Mouse (Mus musculus): Measurements from ENCODE around the gene Cyp3a57.
A peak's percentile ranks its signal among the peaks of the same experiment; 100 is the strongest.
"Not testable (repeated sequence)": the region's sequence is repeated elsewhere in the genome, so short reads cannot be mapped to it uniquely, and the experiment has no call there.

Cyp3a57 gene

GRCm38 (mm10) chr5:145344941-145345340 is at the start of gene Cyp3a57:
Cyp3a57 (plus strand) TSS chr5:145345279.
- DNase-seq: peak; percentile 46

DNA sequence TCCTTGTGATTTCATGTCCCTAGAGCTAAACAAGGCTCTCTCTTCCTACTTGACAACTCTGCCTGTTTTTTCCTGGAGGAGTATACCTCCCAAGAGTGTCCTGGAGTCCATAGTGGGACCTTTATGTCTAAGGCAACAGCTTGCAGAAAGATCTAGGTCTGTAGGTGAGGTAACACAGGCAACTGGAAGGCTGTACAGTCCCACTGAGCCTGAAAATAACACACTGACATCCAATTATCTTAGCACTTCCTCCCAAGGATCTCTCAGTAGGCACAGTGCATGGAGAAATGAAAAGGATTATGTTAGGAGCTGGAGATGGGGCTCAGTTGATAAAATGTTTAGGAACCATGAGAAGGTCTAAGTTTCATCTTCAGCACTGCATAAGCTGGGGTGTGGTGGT is 44.6 kb upstream of the Cyp3a57 start:
- peak; percentile 59 for DNase-seq

- DNase-seq: not testable (repeated sequence)
Measured at GRCm38 (mm10) chr5:145301796-145302195, 43.3 kb upstream of the Cyp3a57 start.

DNA sequence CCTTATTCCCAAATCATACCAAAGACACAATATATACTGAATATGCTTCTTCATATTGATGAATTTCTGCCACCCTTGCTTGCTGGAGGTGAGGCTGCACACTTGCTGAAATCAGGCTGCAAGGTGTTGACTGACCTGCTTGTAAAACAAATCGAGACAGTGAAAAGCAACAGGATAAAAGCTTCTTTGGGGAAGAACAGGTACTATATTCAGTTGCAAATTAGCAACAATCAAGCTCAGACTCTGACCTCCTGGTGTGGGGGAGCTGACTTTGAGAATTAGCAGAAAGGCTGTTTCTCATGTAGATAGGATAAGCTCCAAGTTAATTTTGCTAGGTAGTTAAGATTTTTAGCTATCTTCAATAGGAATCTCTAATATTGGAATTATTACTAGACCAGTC is 42.7 kb upstream of the Cyp3a57 start:
- DNase-seq: no peak

DNA sequence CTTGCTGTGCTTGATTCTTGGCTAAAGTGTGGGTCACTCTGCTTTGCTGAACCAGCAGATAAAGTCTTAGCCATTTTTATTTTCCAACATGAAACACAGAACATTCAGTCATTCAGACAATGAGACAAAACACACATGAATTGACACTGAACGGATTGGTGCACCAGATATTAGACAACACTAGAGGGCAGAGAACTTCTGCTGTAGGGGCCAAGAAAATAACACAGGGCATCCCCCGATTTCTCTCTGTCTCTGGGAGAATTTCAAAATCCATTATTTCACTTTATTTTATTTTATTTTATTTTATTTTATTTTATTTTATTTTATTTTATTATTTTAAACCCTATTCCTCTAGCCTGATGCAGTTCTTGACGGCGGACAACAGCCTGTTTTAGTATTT is 38.1 kb upstream of the Cyp3a57 start:
- DNase-seq: not testable (repeated sequence)

DNA sequence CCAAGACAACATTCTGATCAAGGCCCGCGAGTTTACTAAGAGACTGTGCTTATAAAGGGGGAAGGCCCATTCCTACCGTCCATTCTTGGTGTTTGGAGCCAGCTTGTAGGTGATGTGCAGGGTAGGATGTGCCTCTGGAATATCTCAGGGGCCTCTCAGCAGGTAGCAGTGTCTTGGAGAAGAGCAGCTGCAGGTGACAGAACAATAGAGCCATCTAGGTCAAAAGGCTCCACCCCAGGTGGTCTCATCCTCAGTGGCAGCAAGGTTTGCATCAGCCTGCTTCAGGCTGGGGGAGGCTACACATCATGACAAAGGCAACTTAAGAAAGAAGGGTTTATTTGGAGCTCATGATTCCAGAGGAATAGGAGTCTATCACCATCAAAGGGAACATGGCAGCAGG is 37.3 kb upstream of the Cyp3a57 start:
- DNase-seq: peak; percentile 65

GRCm38 (mm10) chr5:145313845-145314244 is 31.2 kb upstream of the Cyp3a57 start:
- no peak for DNase-seq

GRCm38 (mm10) chr5:145317141-145317540 is 27.9 kb upstream of the Cyp3a57 start:
- DNase-seq: no peak

DNA sequence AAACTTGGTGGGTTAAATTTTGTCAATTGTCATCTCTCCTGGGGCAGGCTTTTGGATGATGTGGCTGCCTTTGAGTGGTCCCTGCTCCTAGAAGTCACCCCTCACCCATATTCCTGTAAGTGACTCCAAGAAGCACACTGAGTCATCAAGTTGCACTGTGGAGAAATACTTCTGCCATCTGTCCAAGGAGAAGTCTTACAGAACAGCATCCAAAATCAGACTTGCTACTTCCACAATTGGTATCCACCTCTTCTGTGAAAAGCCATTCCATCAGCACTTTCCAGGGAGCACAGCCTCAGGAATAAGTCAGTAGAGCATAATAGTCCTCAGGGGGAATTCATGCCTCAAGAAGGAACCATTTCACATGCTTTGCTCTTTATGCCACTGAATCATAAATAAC is 6.3 kb upstream of the Cyp3a57 start:
- DNase-seq: peak; percentile 54

- peak; percentile 14 for DNase-seq
Measured at GRCm38 (mm10) chr5:145349697-145350096, 4.6 kb downstream of the Cyp3a57 start.

DNA sequence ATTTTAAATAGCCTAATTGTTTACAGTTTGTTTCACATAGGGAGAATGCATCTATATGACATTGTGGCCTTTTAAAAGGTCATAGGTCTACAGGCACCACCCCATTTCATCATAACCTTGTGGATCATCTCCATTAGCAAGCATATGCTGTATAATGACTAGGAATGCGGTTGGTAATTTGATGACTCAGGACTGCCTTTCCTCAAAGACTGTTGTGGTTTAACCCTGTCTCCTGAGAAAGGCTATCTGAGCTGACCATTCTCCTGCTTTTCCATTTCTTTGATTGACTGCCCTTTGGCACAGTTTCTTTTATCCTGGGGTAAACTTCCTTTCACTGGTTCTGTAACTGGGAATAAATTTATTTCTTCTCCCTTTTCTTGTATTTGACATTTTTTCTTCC is 8.0 kb downstream of the Cyp3a57 start:
- DNase-seq: peak; percentile 27

GRCm38 (mm10) chr5:145415416-145415815 is 70.3 kb downstream of the Cyp3a57 start:
- DNase-seq: not testable (repeated sequence)

GRCm38 (mm10) chr5:145422287-145422686 is 77.2 kb downstream of the Cyp3a57 start:
- DNase-seq: no peak

DNA sequence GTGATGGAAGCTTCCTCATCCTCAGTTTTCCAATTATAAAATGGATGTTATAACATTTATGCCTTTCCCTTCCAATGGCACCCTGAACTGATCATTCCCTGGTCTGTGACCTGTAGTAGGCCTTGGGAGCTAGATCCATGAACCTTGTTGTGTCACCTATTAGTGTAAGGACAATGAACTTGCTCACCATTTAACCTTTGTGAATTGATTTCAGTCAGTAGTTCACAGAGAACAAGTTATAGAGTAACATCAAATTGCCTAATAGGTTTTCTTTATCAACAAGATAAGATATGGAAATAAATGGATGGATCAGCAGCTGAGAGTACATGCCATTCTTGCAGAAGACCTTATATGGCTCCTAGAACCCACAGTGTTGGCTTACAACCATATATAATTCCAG is 85.9 kb downstream of the Cyp3a57 start:
- no peak for DNase-seq

DNA sequence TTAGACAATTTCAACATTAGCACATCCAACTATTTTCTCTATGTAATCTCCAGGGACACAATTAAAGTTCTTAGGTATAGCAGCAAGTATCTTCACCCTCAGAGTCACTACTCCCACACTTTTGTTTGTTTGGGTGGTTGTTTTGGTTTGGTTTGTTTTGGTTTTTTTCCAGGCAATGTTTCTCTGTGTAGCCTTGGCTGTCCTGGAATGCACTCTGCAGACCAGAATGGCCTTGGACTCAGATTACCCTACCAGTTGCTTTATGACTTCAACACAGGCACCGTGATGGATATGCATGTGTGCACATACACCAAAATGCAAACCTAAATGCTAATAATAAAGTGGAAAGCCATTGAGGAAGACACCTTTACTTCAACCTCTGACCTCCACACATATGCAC is 88.6 kb downstream of the Cyp3a57 start:
- no peak for DNase-seq
